Mouse (Mus musculus) NIH3T3 (cell line): ENCODE data around the gene Cdhr2.
A peak's percentile ranks its signal among the peaks of the same experiment; 100 is the strongest.

Experiments
- DNase-seq: peaks from one replicate; pipeline ENCODE4 v3.0.0-alpha.2; 2012; ENCODE audit warnings: low read depth

Gene Cdhr2

DNA sequence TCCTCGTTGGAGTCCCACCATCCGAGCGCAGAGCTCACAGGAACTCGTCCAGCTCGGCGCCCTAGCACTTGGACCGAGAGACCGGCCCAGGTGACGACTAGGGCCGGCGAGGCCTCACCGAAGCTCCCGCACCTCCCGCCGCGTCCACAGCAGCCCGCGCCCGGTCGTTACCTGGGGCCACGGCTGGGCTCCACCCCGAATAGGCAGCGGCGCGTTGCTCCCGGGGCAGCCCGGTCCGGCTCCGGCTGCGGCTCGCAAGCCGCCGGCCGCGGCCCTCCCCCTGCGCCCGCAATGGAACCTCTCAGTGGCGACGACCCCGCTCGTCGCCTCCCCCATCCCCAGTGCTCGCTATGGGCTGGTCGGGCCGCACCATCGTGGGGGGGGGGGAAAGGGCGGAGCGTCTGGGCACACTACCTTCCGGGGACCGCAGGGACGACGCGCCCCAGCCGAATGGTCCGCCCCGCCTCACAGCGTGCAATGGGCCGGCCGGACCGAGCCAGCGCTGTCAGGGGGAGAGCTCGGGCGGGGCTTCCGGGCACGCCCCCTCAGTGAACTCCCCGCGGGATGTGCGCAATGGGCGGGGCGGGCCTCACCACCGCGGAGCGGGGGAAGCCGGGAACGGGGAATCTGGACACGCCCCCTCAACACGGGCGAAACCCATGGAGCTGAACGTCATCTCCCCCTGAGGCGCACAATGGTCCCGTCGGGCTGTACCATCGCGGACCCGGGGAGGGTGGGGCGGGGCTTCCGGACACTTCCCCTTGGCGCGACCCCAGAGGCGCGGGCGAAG lies 7.5 kb upstream of the Cdhr2 start, which contains the start of gene Rnf44:
Rnf44 (minus strand) TSS at position 350 of the 790 bp plus-strand sequence.
- DNase-seq = peak; percentile 100

DNA sequence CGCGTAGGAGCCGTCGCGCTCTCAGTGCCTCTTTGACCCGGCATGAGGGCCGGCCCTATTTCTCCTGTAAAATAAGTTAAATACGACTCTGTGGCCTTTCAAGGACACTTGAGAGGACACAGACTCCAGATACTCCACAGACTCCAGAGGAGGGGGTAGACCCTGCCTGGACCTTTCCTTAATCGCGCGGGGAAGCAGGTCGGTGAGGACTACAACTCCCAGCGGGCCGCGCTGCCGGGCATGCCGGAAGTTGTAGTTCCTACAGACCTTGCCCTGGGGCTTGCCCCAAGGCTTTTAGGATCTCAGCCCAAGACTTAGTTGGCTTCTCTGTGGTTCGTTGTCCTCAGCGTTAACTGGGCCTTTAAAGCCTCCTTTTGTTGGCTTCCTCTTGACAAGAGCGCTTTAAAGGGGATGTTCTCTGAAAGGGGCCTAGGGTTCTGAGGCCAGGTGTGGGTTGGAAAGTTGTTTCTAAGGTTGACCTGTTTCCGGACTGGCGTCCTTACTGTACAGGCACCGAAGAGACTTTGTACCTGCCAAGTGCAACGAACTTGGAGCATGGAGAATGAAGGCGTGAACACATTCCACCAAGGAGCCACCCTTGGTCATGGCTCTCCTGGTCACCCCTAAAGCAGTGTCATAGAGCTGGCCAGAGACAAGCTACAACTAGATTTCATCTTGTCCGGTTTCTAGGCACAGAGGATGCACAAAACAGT lies 6.8 kb upstream of the Cdhr2 start:
- DNase-seq = peak; percentile 88

DNA sequence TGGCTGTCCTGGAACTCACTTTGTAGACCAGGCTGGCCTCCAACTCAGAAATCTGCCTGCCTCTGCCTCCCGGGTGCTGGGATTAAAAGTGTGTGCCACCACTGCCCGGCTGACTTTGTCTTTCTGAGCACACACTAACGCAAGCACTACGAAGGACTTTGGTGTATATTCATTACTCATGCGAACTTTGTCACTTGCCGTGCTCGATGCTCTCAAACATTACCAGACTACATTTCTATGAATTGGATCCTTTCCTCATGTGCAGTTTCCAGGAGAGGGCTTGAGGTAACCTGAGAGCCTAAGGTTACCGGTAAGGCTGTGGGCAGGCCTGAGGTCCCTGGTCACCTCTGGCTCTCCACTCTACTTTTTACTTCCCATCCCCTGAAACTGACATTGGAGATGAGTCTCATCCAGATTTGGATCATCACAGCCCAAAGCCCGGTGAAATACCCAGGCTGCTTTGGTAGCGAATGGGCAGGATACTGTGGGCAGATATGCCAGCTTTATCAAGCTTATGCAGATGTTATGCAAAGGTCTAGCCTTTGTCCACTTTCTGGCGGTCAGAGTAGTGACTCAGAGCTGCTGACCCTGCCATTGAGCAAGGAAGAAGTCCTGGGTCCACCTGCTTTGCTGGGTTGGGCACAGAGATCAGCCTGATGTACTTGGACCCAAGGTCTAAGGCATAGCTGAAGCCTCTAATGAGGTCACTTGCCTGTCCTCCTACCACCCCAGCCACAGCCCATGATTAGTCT lies 5.6 kb upstream of the Cdhr2 start:
- DNase-seq = no peak

GRCm38 (mm10) chr13:54702507-54702906 lies 1.2 kb downstream of the Cdhr2 start:
- no peak for DNase-seq

- DNase-seq = no peak
These were observed 3.6 kb downstream of the Cdhr2 start for GRCm38 (mm10) chr13:54704890-54705289.

- DNase-seq = peak; percentile 34
These were observed 9.6 kb downstream of the Cdhr2 start for GRCm38 (mm10) chr13:54710866-54711265.

DNA sequence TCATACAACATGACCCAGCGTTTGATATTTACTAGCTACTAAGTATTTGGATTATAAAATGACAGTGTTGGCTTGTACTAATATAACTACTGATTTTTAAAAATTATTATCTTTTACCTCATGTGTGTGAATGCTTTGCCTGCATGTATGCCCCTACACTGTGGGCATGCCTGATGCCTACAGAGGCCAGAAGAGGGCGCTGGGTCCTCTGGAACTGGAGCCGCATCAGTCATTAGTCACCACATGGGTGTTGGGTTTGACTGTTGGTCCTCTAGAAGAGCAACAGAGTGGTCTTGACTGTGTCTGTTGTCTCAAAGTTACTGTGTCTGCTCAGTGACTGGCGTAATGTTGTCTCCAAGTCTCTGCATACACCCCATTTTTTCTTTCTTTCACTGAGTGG lies 13.1 kb downstream of the Cdhr2 start:
- DNase-seq = no peak

- DNase-seq = peak; percentile 28
These were observed 13.7 kb downstream of the Cdhr2 start for GRCm38 (mm10) chr13:54714996-54715395.

DNA sequence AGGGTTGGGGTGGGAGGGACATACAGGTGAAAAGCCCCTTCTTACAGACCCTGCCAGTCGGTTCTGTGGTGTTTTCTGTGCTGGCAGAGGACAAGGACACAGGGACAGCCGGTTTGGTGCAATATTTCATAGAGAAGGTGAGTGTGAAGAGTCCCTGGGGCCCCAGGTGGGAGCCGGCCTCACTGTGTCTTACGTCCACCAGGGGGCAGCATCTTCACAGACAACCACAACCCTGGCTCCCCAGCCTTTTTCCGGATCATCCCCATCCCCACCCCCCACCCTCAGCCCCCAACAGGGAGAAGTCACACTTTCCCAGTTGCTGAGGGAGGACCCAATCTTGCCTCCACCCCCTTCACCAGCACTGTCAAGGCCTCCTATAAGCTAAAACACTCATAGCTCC lies 15.7 kb downstream of the Cdhr2 start:
- DNase-seq = peak; percentile 78

DNA sequence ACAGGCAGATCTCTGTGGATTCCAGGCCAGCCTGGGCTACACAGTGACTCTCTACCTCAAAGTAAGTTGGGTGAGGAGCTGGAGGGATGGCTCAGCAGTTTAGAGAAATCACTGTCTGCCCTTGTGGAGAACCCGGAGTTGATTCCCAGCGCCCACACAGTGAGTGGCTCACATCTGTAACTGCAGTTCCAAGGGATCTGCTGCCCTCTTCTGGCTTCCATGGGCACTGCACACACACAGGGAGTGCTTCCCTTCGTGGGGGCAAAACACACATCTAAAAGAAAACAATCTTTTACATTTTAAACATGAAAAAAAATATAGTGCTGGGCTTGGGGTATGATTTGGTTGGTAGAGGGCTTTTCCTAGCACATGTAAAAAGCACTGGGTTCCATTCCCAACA lies 21.9 kb downstream of the Cdhr2 start:
- DNase-seq = no peak

DNA sequence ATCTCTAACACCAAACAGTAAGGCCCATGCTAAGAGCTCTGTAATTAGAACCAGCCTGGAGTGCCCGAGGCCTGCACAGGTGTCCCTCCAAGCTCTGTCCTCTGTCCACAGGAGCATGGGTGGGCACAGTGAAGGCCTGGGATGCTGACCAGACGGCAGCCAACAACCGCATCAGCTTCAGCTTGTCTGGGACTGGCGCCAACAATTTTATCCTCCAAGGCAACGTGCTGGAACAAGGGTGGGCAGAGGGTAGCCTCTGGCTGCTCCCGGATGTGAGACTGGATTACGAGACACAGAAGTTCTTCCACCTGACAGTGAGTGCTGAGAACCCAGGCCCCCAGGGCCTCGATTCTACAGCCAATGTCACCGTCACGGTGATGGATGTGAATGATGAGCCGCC lies 24.9 kb downstream of the Cdhr2 start:
- DNase-seq = peak; percentile 19

DNA sequence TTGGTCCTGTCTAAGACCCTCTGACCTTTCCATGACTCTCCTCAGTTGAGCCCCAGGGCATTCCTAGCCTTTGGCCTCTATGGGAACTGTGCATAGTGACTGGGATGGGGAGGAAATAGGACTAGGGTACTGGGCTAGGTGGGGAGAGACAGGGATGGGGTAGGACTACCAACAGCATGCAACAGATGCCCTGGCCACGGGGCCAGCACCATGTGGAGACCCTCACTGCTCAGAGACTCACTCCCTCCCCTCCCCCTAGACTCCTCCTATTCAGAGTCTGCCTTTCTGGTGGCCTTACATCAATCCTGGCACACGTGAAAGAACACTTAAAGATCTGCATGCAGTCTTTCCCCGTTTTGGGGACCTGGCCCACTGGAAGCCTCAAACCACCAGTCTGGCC lies 35.7 kb downstream of the Cdhr2 start:
- no peak for DNase-seq

GRCm38 (mm10) chr13:54737488-54738212 lies 36.4 kb downstream of the Cdhr2 start:
- DNase-seq = no peak

GRCm38 (mm10) chr13:54738213-54738601 lies 36.9 kb downstream of the Cdhr2 start:
- DNase-seq = no peak

- DNase-seq = no peak
These were observed 44.8 kb downstream of the Cdhr2 start for GRCm38 (mm10) chr13:54746110-54746509.

DNA sequence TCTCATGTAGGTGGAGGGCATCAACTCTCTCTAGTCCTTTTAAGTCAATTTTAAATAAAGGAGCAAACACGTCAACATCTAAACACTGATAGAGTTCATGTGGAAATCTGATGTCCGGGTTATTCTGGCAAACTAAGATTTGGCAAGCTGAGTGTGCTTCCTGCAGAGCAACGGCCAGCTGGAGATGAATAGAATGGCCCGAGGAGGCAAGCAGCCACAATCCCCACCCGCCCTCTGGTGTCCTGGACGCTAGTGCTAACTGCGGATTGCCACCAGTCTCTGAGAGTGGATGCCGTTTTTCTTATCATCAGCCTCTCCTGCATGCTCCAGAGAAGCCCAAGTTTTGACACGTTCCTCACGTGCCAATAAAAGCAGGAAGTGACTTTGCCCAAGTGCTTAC lies 45.6 kb downstream of the Cdhr2 start:
- DNase-seq = no peak

DNA sequence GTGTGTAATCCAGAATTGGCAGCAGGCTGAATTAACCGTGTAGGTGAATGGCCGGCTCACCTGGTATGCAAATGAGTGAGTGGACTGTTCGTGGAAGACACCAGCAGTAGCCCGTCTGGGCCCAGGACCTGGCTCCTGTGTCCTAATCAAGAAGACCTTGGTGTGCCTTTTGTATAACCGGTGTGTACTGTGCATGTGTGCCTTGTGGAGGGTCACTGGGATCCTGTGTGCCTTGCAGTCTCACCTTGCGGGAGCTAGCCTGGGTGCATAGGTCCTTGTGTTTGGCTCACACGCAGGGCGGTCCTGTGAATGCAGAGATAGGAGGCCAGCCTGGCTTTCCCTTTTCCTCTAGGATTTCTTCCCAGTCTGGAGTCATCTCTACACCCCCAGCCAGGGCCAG lies 46.9 kb downstream of the Cdhr2 start:
- no peak for DNase-seq

DNA sequence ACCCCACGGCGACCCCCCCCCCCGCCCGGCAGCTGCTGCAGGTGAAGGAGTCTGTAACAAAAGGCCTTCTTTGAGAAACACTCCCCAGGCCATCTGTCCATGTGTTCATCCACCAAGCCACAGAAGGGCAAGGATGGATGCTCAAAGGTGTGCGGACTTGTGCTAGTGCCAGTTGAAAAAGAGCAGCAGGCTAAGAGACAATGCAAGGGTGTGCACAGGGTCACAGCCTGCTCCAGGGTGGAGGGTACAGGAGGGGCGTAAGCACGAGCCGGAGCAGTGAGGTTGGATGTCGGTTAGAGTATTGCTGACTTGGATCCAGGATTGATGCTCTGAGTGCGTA lies 47.4 kb downstream of the Cdhr2 start:
- DNase-seq = no peak

DNA sequence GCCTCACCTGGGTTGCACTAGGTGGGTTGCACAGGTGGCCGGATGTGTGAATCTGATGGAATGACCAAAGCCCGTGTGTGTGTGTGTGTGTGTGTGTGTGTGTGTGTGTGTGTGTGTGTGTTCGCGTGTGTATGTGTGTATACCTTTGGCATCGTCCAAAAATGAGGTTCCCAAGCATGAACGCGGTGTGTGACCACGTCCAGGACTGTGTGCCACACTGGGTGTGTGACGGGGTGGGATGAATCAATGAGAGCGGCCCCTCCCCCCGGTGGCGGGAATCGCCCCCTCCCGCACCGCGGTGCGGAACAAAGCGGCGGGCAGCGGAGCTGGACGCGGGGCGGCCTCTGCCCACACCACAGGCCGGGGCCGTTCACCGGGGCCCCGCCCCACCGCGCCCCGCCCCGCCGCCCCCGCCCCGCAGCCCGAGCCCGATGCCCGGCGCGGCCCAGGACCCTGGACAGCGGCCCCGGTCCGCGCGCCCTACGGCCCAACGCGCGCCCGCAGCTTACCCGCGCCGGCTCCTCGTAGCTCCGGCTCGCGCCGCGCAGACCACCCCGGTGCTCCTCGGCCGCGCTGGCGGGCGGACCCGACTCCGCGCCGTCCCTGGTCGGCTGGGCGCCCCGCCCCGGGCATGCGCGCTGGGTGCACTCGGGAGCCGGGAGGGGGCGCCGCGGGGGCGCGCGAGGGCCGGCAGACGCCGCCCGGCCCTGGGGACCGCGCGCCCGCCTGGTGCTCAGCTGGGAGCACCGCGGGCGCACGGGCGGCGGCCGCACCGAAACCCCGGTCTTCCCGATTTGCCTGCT lies 48.0 kb downstream of the Cdhr2 start:
- no peak for DNase-seq

DNA sequence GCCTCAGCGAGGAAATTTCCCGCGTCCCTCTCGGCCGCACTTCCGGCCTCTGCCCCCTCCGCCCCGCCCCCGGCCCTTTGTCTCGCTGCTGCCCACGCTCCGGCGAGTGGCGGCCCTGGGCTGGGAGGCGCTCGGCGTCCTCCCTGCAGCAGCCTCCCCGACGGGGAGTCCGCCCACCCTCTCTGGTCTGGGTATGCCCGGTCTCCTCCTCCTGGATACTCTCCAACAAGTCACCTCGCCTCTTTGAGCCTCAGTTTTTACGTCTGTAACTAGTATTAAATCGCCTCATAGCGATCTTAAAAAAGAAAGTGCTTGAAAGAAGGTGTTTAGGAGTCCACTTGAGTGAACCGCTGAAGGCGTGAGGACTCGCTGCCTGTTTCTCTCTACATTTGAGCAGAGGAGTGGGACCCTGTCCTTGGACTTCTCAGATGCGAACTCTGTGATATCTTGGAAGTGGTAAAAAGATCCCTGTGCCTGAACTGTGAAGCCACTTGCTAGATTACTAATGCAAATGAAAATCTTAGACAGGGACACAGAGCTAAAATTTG lies 48.7 kb downstream of the Cdhr2 start, which contains the start of gene Gprin1:
Gprin1 (minus strand) TSS at position 11 of the 548 bp plus-strand sequence.
- no peak for DNase-seq

DNA sequence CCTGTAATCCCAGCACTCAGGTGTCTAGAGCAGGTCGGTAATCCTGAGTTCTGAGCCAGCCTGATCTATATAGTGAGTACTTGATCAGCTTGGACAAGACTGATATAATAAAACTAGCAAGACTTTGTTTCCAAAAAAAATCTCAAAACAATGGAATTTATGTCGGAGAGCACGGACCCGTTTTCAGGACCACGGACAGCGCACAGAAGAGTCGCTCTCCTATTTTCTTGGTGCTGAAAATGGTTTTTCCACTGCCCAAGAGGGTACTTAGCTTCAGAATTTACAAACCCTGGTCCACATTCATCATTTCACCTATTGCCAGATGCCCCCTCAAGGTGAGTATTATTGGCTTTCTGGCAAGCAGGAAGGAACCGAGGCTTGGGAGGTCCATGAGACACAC lies 49.4 kb downstream of the Cdhr2 start:
- DNase-seq = peak; percentile 74
